Mouse (Mus musculus): ENCODE measurements around the gene Ccdc185.

The Ccdc185 gene

DNA sequence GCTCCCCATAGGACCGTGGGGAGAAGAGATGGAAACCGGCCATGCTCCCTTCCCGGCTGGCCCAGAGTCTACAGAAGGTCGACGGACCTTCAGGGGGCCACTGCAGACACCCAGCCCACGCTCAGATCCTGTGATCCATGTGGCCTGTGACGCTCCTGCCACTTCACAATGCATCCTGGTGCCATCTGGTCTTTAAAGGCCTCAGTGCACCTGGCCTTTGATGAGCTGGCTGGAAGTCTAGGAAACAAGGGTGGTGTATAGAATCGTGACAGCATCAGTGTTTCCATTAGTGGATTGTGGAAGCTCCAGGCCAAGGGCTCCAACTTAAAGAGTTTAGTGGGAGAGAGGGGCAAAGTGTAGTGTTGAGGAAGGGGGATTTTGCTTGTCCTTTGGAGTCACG lies at the start of gene Ccdc185:
TSS of gene Ccdc185 (minus strand) at position 101 of the 400 bp plus-strand sequence.
- DNase-seq = no peak

GRCm38 (mm10) chr1:182797048-182797447 lies 48.1 kb upstream of the Ccdc185 start:
- no peak for DNase-seq

GRCm38 (mm10) chr1:182794628-182795027 lies 45.6 kb upstream of the Ccdc185 start:
- no peak for DNase-seq

- DNase-seq = no peak
Measured at GRCm38 (mm10) chr1:182794221-182794620, 45.2 kb upstream of the Ccdc185 start.

DNA sequence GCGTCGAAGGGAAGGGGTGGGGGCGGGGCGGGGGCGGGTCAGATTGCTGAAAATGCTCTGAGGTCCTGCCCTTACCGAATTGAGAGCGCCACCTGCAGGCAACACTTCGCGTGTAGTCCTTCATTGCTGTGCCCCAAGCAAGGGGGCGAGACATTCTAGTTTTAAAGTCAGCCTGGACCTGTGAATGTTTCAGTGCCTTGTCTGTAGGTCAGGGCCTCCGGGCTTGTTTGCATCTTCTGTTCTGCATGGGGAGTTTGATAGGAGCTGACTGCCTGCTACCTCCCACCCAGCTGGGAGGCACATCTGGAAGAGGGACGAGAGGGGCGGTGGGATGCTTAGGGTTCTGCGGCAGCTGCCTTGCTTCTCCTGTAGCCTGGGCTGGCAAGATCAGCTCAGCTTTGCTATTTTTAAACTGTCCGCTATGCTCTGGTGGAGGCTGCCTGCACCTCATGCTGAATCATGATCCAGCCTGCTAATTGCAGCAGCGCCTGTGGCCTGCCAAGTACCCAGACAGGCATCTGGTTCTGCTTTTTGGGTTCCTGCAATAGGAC lies 43.6 kb upstream of the Ccdc185 start:
- peak; percentile 72 for DNase-seq

DNA sequence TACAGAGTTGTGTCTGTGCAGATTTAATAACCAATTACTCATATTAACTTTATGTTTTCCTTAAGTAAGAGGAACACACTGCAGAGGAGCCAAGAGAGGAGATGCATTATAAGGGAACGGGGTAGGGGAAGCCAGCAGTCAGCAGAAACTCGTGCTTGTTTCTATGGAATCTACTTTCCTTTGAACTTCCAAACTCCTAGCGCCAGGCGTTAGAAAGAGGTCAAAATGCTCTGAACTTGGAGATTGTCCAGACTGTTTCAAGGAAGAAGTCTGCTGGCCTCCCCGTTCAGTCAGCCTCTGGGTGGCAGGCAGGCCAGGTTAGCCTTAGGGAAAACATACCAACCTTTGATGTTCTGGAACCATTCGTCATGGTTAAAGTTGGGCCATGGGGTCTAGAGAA lies 39.9 kb upstream of the Ccdc185 start:
- no peak for DNase-seq

GRCm38 (mm10) chr1:182787030-182787429 lies 38.0 kb upstream of the Ccdc185 start:
- DNase-seq = no peak

DNA sequence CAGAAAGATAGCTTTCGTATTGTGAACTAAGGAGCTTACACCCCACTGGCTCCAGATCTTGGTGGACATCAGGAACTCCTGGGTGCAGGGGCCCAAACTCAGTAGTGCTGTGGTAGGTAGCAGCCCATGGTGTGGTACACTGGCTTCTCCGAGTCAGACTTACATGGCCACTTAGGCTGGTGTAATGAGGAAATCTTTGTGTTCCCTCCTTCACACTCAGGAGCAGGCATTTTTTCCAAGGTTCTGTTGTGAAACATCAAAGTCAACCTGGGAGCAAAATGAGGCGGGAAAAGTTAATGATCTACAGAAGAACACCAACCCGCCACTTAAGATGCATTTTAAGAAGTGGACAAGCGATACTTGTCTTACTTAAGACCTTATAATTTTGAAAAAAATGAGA lies 36.5 kb upstream of the Ccdc185 start:
- no peak for DNase-seq

GRCm38 (mm10) chr1:182784784-182785183 lies 35.8 kb upstream of the Ccdc185 start:
- no peak for DNase-seq

- DNase-seq = no peak
Measured at GRCm38 (mm10) chr1:182783774-182784173, 34.8 kb upstream of the Ccdc185 start.

- no peak for DNase-seq
Measured at GRCm38 (mm10) chr1:182779024-182779520, 30.1 kb upstream of the Ccdc185 start.

DNA sequence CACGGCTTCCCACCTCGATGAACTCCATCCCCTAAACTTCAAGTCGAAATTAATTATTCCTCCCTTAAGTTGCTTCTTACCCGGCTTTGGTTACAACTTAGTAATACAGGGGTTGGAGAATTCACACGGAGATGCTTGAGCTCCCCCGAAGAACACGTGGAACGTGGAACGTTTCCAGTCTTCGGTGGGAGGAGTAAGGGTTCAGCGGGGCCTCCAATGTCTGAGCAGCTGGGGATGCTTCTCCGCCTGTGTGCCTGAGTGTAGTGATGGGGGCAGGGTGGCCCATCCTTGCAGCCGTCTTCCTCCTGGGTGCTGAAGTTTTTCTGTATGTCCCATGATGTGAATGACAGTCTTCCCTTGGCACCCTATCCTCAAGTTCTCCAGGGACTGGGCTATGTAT lies 29.2 kb upstream of the Ccdc185 start:
- no peak for DNase-seq

DNA sequence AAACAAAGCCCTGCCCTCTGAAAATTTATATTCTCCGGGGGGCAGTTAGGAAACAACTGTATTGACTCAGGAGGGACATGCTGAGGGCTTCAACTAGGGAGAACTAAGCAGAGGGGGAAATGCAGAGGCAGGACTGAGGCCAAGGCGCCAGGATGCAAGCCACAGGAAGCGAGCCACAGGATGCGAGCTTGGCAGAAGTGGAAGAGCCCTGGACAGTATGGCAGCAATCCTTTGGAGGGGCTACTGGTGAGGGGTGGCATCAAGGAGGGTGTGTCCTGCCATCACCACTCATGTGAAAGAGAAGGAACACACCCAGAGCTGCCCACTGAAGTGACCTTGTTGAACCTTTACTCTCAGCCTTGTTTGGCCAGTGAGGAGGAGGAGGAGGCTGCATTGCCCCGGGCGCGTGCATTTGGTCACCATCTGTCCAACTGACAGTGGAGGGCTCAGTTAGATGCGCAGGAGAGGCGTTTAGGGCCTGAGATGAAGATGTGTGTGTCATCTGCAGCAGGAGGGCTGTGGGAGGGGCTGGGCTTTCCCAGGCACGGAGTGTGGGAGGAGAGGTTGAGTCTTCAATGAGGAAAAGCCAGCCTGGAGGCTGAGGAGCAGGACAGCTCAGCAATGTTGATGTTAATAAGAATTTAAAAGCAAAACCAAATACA lies 27.9 kb upstream of the Ccdc185 start:
- DNase-seq = no peak

DNA sequence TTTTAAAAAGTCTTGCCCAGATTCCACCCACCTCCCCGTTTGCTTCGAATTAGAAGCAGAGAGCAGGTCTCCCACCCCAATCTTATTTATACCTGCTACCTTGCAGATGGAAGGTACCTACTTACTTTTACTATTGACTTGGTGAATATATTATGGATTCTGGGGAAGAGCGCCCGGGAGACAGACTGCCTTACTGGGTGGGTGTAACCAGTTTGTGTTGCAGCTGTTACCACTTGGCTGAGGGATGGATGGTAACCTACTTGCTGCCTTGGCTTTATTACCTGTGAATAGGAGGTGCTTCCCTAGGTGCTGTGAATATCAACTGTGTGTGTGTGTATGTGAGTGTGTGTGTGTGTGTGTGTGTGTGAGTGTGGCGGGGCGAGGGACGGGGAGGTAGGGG lies 26.6 kb upstream of the Ccdc185 start:
- no peak for DNase-seq

- peak; percentile 7 for DNase-seq
Measured at GRCm38 (mm10) chr1:182764541-182765281, 15.7 kb upstream of the Ccdc185 start.

DNA sequence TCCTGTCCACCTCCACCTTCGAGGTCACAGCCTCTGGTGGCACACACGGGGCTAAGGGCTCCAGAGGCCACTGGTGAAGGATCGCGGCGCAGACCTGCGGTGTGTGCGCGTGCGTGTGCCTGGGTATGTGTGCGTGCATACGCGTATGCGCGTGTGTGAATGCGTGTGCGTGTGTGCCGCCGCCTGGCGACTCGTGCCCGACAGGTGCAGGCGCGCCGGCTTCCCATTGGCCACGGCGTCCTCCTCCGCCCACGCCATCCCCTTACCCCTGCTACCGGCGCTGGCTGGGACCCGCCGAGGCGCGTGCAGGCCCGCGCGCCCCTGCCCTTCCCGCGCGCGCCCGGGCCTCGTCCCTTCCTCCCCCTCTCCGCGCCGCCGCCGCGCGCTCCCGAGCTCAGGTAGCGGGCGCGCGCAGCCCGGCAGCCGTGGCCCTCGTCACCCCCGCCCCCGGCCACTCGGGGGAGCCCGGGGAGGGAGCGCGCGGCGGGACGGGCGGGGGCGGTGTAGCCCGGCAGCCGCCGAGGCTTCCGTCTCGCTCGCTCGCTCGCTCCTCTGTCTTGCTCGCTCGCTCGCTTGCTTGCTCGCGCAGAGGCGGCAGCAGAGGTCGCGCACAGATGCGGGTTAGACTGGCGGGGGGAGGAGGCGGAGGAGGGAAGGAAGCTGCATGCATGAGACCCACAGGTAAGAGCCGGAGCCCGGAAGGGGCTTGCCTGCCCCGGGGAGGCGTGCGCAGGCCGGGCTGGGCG lies 14.9 kb upstream of the Ccdc185 start, which contains the start of gene Susd4:
TSS of gene Susd4 (plus strand) at position 145 of the 746 bp plus-strand sequence.
- DNase-seq = peak; percentile 89

DNA sequence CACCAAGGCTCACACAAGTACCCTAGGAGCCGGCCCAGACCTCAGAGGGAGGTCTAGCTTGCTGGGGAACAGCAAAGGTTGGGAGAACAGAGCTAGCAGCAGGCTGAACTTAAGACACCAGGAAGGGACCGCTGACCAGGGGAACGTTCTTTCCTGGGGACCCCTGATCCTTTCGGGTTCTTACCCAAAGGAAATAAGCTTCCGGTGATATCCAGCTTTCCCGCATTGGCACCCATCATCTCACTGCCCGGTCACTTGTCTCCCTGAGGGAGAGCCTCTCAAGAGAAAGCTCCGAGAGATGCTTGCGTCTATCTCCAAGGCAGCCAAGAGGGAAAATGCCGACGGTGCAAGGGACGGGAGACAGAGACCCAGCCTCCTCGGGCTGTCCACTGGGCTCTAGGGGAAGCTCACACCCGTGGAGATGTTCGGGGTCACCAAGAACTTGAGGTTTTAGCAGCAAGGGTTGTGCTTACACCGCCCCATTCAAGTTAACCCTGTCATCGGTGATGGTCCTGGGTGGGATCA lies 14.3 kb upstream of the Ccdc185 start:
- no peak for DNase-seq

DNA sequence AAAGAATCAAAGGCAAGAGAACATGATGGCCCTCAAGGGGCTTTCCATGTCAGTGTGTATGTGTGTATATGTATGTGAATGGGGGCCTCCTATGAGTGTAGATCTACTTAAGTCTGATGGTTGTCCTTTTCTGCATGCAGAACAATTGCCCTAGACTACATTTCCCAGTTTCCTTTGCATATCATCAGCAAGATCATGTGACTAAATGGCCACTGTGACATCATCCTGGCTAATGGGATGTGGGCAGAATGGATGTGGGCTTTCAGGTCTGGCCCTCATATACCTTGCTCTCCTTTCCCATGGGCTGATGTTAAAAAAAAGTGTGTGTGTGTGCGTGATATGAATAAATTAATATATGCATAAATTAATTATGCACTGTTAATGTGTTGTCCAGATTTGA lies 9.8 kb upstream of the Ccdc185 start:
- DNase-seq = no peak

- DNase-seq = no peak
Measured at GRCm38 (mm10) chr1:182754865-182755264, 5.9 kb upstream of the Ccdc185 start.

- DNase-seq = no peak
Measured at GRCm38 (mm10) chr1:182753694-182754093, 4.7 kb upstream of the Ccdc185 start.

DNA sequence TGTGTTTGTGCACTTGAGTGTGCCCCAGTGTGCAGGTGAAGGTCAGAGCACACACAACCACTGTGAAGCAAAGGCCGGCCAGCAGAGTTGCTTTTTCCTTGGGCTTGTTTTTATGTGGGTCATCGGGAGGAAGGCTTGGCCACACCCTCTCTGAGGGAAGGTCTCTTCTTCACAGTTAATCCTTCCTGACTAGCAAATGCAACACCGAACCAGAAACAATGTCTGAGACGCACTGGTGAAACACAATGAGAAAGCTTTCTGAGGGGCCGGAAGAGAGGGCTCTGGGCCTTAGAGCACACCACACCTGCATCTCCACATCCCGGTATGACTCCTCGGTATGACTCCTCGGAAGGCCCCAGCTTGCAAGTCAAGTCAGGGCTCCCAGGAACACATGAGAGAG lies 2.3 kb upstream of the Ccdc185 start:
- DNase-seq = no peak

DNA sequence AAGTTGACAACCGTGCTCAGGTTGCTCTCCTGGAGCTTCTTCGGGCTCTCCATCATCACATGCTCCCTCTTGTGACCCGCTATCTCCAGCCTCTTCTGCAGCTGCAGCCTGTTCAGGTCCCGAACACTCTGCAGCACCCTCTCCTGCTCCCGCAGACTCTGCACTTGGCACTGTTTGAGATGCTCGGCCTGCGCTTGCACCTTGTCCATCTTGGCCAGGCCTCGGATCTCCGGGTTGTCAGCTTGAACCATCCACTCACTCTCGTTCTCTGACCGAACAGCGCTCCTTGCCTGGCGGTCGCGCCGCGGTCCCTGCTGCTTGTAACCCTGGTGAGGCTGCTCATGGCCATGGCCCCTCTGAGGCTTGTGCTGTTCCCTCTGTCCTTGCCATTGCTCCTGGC lies 1.1 kb downstream of the Ccdc185 start:
- no peak for DNase-seq

- DNase-seq = no peak
Measured at GRCm38 (mm10) chr1:182747081-182747480, 1.9 kb downstream of the Ccdc185 start.
